Mouse (Mus musculus): Measurements from ENCODE around the gene Capza2. TPM values are rescaled to one million over a fixed set of nuclear protein-coding genes. Genes with fewer than 3 reads are reported as not detected.
A peak's percentile ranks its signal among the peaks of the same experiment; 100 is the strongest.

Gene Capza2
- polyA plus RNA-seq, 1 experiment = 66.3 TPM

DNA sequence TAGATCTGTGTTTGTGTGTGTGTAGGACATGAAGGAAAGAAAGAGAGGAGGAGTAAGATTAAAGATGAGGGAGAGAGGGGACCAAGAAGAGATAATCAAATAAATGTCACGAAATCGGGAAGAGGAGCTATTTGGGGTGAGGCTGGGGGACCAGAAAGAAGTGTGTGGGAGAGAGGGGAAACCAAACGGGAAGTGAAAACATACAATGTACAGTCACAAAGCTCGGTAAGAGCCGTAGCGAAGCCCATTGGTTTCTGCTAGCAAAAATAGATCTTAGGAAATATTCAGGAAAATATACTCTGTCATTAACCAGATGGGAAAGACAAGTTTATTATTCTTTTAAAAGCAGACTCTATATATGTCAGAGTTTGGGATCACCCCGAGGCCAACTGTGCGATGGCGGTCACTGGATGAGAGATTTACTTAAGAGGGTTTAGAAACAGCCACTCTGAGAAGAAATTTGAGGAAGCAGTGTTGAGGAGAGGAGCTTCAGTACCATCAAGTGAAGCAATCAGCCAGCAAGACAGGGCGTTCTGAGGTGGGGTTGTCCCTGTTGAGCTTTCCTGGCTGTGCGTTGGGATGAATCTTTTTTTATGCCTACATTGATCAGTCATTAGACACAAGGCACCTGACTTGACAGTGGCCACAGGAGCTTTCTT lies 24.6 kb upstream of the Capza2 start:
- TF ChIP-seq MYOG (IDR thresholded peaks at IDR 0.05; ENCODE audit: control insufficient read depth in 1 of 3, insufficient read depth in 1 of 3, insufficient read length in 2 of 3, low read depth in 2 of 3) (no peak), POLR2A (IDR thresholded peaks at IDR 0.05; ENCODE audit: insufficient read length, low read depth) (no peak), USF1 (IDR thresholded peaks at IDR 0.05; ENCODE audit: low read depth) (no peak), CEBPB (IDR thresholded peaks at IDR 0.05; ENCODE audit: insufficient read depth, poor library complexity, severe bottlenecking) (no peak), MYOD1 (IDR thresholded peaks at IDR 0.05; ENCODE audit: control insufficient read depth in 1 of 3, insufficient read length in 2 of 3, low read depth in 2 of 3) (no peak), TCF12 (IDR thresholded peaks at IDR 0.05; ENCODE audit: insufficient read depth, poor library complexity, severe bottlenecking) (no peak), MAX (IDR thresholded peaks at IDR 0.05; ENCODE audit: low read depth) (no peak), SRF (IDR thresholded peaks at IDR 0.05; ENCODE audit: control insufficient read depth, insufficient read length, low read depth) (no peak)
- no peaks in the 10 kb centered on the region for H3K79me2 ChIP-seq (ENCODE audit: control insufficient read depth, insufficient read depth)
- no peak overlapping the region for H3ac ChIP-seq (ENCODE audit: control insufficient read depth, insufficient read length)
- no peak overlapping the region for H3K4me3 ChIP-seq
- H3K27me3 ChIP-seq (ENCODE audit: control insufficient read depth, insufficient read depth, insufficient read length) = no peaks in the 10 kb centered on the region
- no peaks in the 10 kb centered on the region for H3K36me3 ChIP-seq (ENCODE audit: control insufficient read depth, insufficient read depth)
- no peak overlapping the region for H3K4me2 ChIP-seq (ENCODE audit: low read depth)

DNA sequence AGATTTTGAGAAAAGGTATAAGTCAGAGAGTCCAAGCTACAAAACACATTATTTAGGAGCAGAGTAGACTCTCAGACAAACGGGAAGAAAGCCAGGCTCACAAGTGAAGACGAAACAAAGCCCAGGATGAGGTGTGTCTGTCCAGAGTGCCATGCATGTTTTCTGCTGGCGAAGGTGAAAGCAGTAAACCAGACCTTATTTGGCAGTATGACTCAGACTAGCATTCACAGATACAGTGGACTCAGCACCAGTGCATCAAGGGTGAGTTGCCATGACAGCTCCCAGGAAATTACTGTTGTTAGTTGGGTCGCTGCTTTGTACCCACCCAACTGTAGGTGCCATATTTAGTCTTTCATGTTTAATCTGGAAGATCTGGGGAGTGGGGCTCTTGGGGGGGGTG lies 23.4 kb upstream of the Capza2 start:
- TF ChIP-seq E2F4 (IDR thresholded peaks at IDR 0.05; ENCODE audit: insufficient read depth) = no peak
- TF ChIP-seq SRF (IDR thresholded peaks at IDR 0.05; ENCODE audit: control insufficient read depth, insufficient read length, low read depth) = peak; percentile 88
- TF ChIP-seq USF1 (IDR thresholded peaks at IDR 0.05; ENCODE audit: low read depth) = no peak
- no peak for TF ChIP-seq TCF12 (IDR thresholded peaks at IDR 0.05; ENCODE audit: insufficient read depth, poor library complexity, severe bottlenecking)
- no peak for TF ChIP-seq POLR2A (IDR thresholded peaks at IDR 0.05; ENCODE audit: insufficient read length, low read depth)
- Histone ChIP-seq H3K79me2 (ENCODE audit: control insufficient read depth, insufficient read depth) (no peaks in the 10 kb centered on the region), H3ac (ENCODE audit: control insufficient read depth, insufficient read length) (no peak overlapping the region), H3K4me3 (no peak overlapping the region), H3K4me2 (ENCODE audit: low read depth) (no peak overlapping the region), H3K27me3 (ENCODE audit: control insufficient read depth, insufficient read depth, insufficient read length) (no peaks in the 10 kb centered on the region), H3K36me3 (ENCODE audit: control insufficient read depth, insufficient read depth) (no peaks in the 10 kb centered on the region)

DNA sequence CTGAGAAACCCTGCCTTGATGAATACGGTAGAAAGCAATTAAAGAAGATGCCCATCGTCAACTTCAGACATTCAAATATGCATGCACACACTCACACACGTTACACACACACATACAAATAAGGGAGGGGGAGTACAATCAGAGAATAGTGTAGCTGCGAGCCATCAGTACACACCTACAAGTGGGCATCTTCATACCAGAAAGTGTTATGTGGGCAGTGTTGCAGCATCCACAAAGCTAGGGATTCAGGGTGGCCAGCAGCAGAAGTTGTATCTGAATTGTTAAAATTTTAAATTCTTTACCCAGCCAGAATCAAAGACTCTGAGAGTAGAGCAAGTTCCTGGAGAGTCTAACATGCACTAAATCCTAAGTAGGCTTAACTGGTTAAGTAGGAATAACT lies 15.2 kb upstream of the Capza2 start:
- no peaks in the 10 kb centered on the region for H3K79me2 ChIP-seq (ENCODE audit: control insufficient read depth, insufficient read depth)
- H3K4me3 ChIP-seq = no peak overlapping the region
- H3K4me2 ChIP-seq (ENCODE audit: low read depth) = no peak overlapping the region
- no peaks in the 10 kb centered on the region for H3K36me3 ChIP-seq (ENCODE audit: control insufficient read depth, insufficient read depth)
- no peaks in the 10 kb centered on the region for H3K27me3 ChIP-seq (ENCODE audit: control insufficient read depth, insufficient read depth, insufficient read length)
- H3ac ChIP-seq (ENCODE audit: control insufficient read depth, insufficient read length) = no peak overlapping the region
- TF ChIP-seq USF1 (IDR thresholded peaks at IDR 0.05; ENCODE audit: low read depth) (no peak), POLR2A (IDR thresholded peaks at IDR 0.05; ENCODE audit: insufficient read length, low read depth) (no peak), TCF12 (IDR thresholded peaks at IDR 0.05; ENCODE audit: insufficient read depth, poor library complexity, severe bottlenecking) (no peak), MYOD1 (IDR thresholded peaks at IDR 0.05; ENCODE audit: control insufficient read depth in 1 of 3, insufficient read length in 2 of 3, low read depth in 2 of 3) (no peak), TCF3 (IDR thresholded peaks at IDR 0.05; ENCODE audit: insufficient read length, low read depth) (no peak), MAX (IDR thresholded peaks at IDR 0.05; ENCODE audit: low read depth) (no peak)

DNA sequence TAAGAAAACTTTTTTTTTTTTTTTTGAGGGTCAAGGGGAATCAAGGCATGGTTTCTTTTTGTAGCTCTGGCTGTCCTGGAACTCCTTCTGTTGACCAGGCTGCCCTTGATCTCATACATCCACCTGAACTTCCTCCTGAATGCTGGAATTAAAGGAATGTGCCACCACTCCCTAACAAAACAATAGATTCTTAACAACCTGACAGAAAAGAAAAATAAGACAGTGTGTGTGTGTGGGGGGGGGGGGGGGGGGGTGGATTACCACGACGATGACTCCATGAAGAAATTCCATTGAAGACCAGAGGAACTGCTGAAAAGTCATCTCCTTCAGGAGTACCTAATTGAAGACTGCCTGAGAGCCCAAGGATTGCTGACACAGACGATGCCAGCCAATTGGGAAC lies 14.6 kb upstream of the Capza2 start:
- H3K79me2 ChIP-seq (ENCODE audit: control insufficient read depth, insufficient read depth) = no peaks in the 10 kb centered on the region
- H3K4me2 ChIP-seq (ENCODE audit: low read depth) = no peak overlapping the region
- no peaks in the 10 kb centered on the region for H3K27me3 ChIP-seq (ENCODE audit: control insufficient read depth, insufficient read depth, insufficient read length)
- H3K4me3 ChIP-seq = no peak overlapping the region
- no peak for TF ChIP-seq MAX (IDR thresholded peaks at IDR 0.05; ENCODE audit: low read depth)
- no peak for TF ChIP-seq USF1 (IDR thresholded peaks at IDR 0.05; ENCODE audit: low read depth)
- no peak for TF ChIP-seq TCF12 (IDR thresholded peaks at IDR 0.05; ENCODE audit: insufficient read depth, poor library complexity, severe bottlenecking)
- TF ChIP-seq MYOD1 (IDR thresholded peaks at IDR 0.05; ENCODE audit: control insufficient read depth in 1 of 3, insufficient read length in 2 of 3, low read depth in 2 of 3) = no peak
- TF ChIP-seq POLR2A (IDR thresholded peaks at IDR 0.05; ENCODE audit: insufficient read length, low read depth) = no peak
- no peak for TF ChIP-seq MYOG (IDR thresholded peaks at IDR 0.05; ENCODE audit: control insufficient read depth in 1 of 3, insufficient read depth in 1 of 3, insufficient read length in 2 of 3, low read depth in 2 of 3)
- no peak for TF ChIP-seq REST (IDR thresholded peaks at IDR 0.05; ENCODE audit: insufficient read depth, insufficient read length)
- TF ChIP-seq TCF3 (IDR thresholded peaks at IDR 0.05; ENCODE audit: insufficient read length, low read depth) = no peak
- no peak for TF ChIP-seq SRF (IDR thresholded peaks at IDR 0.05; ENCODE audit: control insufficient read depth, insufficient read length, low read depth)
- no peaks in the 10 kb centered on the region for H3K36me3 ChIP-seq (ENCODE audit: control insufficient read depth, insufficient read depth)
- H3ac ChIP-seq (ENCODE audit: control insufficient read depth, insufficient read length) = no peak overlapping the region

DNA sequence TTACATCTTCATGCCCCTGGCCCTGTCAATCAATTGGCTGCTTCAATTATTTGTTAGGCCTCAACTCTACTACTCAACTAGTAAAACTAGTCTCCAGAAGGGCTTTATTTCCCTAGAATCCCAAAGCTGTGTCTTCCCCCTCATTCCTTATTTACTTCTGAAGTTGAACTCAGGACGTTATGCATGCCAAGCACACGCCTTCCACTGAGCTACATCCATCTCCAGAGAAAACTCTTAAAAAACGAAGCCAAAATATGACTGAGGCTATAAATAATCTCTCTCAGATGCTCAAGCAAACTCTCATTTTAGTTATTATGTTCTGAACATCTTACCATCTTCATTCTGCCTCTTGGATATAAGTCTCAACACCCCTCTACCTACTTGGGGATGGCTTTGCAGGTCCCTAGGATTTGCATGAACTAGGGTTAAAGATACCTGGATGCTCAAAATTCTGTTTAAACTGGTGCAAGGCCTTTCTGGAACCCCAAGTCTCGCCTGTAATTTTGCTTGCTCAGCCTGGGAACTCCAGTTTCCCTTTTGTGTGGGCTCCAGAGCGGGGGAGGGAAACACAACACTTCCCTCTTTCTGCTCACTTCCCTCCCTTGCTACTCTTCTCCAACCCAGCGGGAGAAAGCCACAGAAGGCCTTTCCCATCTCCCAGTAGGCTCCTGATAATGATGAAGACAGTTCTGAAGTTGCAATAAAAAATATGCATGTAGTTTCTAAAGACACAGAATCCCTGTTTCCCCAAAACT lies 7.2 kb upstream of the Capza2 start:
- H3K4me3 ChIP-seq = no peak overlapping the region
- H3K36me3 ChIP-seq (ENCODE audit: control insufficient read depth, insufficient read depth) = no peaks in the 10 kb centered on the region
- no peaks in the 10 kb centered on the region for H3K79me2 ChIP-seq (ENCODE audit: control insufficient read depth, insufficient read depth)
- H3ac ChIP-seq (ENCODE audit: control insufficient read depth, insufficient read length) = no peak overlapping the region
- no peak for TF ChIP-seq REST (IDR thresholded peaks at IDR 0.05; ENCODE audit: insufficient read depth, insufficient read length)
- no peak for TF ChIP-seq SRF (IDR thresholded peaks at IDR 0.05; ENCODE audit: control insufficient read depth, insufficient read length, low read depth)
- no peak for TF ChIP-seq MYOG (IDR thresholded peaks at IDR 0.05; ENCODE audit: control insufficient read depth in 1 of 3, insufficient read depth in 1 of 3, insufficient read length in 2 of 3, low read depth in 2 of 3)
- no peak for TF ChIP-seq E2F4 (IDR thresholded peaks at IDR 0.05; ENCODE audit: insufficient read depth)
- TF ChIP-seq MAX (IDR thresholded peaks at IDR 0.05; ENCODE audit: low read depth) = no peak
- TF ChIP-seq MYOD1 (IDR thresholded peaks at IDR 0.05; ENCODE audit: control insufficient read depth in 1 of 3, insufficient read length in 2 of 3, low read depth in 2 of 3) = no peak
- TF ChIP-seq USF1 (IDR thresholded peaks at IDR 0.05; ENCODE audit: low read depth) = no peak
- TF ChIP-seq CEBPB (IDR thresholded peaks at IDR 0.05; ENCODE audit: insufficient read depth, poor library complexity, severe bottlenecking) = no peak
- no peak for TF ChIP-seq TCF3 (IDR thresholded peaks at IDR 0.05; ENCODE audit: insufficient read length, low read depth)
- H3K4me2 ChIP-seq (ENCODE audit: low read depth) = no peak overlapping the region
- H3K27me3 ChIP-seq (ENCODE audit: control insufficient read depth, insufficient read depth, insufficient read length) = no peaks in the 10 kb centered on the region
